Mouse (Mus musculus): ENCODE results near the gene Sema6b. TPM values are rescaled to one million over a fixed set of nuclear protein-coding genes. Genes with fewer than 3 reads are reported as not detected.

Sema6b gene
- polyA plus RNA-seq, 1 experiment: 9.9 TPM

GRCm38 (mm10) chr17:56146131-56146530, 6.0 kb upstream of the Sema6b start:
- no peak for DNase-seq (ENCODE audit: low read depth)

GRCm38 (mm10) chr17:56144546-56144945, 4.4 kb upstream of the Sema6b start:
- no peak for DNase-seq (ENCODE audit: low read depth)

GRCm38 (mm10) chr17:56141702-56142605, 1.8 kb upstream of the Sema6b start:
- no peak for DNase-seq (ENCODE audit: low read depth)

GRCm38 (mm10) chr17:56139355-56139754, 788 bp downstream of the Sema6b start:
- DNase-seq (ENCODE audit: low read depth): no peak

GRCm38 (mm10) chr17:56137839-56138613, 2.1 kb downstream of the Sema6b start:
- no peak for DNase-seq (ENCODE audit: low read depth)

GRCm38 (mm10) chr17:56136558-56136957, 3.6 kb downstream of the Sema6b start:
- DNase-seq (ENCODE audit: low read depth): no peak

GRCm38 (mm10) chr17:56134463-56134971, 5.6 kb downstream of the Sema6b start:
- DNase-seq (ENCODE audit: low read depth): no peak

GRCm38 (mm10) chr17:56133457-56134363, 6.4 kb downstream of the Sema6b start:
- DNase-seq (ENCODE audit: low read depth): no peak

- DNase-seq (ENCODE audit: low read depth): no peak
Observed at GRCm38 (mm10) chr17:56132661-56133060, 7.5 kb downstream of the Sema6b start.

- no peak for DNase-seq (ENCODE audit: low read depth)
Observed at GRCm38 (mm10) chr17:56131814-56132213, 8.3 kb downstream of the Sema6b start.

- no peak for DNase-seq (ENCODE audit: low read depth)
Observed at GRCm38 (mm10) chr17:56131136-56131535, 9.0 kb downstream of the Sema6b start.

GRCm38 (mm10) chr17:56128246-56128645, 11.9 kb downstream of the Sema6b start:
- no peak for DNase-seq (ENCODE audit: low read depth)

- DNase-seq (ENCODE audit: low read depth): no peak
Observed at GRCm38 (mm10) chr17:56126175-56126574, 14.0 kb downstream of the Sema6b start.

GRCm38 (mm10) chr17:56125276-56125630, 14.9 kb downstream of the Sema6b start:
- DNase-seq (ENCODE audit: low read depth): no peak

GRCm38 (mm10) chr17:56124377-56125275, 15.5 kb downstream of the Sema6b start:
- DNase-seq (ENCODE audit: low read depth): no peak

- no peak for DNase-seq (ENCODE audit: low read depth)
Observed at GRCm38 (mm10) chr17:56123681-56124340, 16.3 kb downstream of the Sema6b start.

GRCm38 (mm10) chr17:56123161-56123560, 17.0 kb downstream of the Sema6b start:
- no peak for DNase-seq (ENCODE audit: low read depth)

- no peak for DNase-seq (ENCODE audit: low read depth)
Observed at GRCm38 (mm10) chr17:56121826-56122225, 18.3 kb downstream of the Sema6b start, which contains the start of gene Lrg1. TSS of gene Lrg1 (minus strand) at chr17:56122001.

- DNase-seq (ENCODE audit: low read depth): no peak
Observed at GRCm38 (mm10) chr17:56119981-56120880, 19.9 kb downstream of the Sema6b start.

Measured in gonadal fat pad, adult 2 months (tissue).